Mouse (Mus musculus): Measurements from ENCODE around the gene Cdk11b.
"Not testable (repeated sequence)": the region's sequence is repeated elsewhere in the genome, so short reads cannot be mapped to it uniquely, and the experiment has no call there.

Gene Cdk11b

GRCm38 (mm10) chr4:155669598-155670075, 45.0 kb downstream of the Cdk11b start:
- DNase-seq, result no peak

GRCm38 (mm10) chr4:155670236-155670635, 45.6 kb downstream of the Cdk11b start:
- DNase-seq, result not testable (repeated sequence)

GRCm38 (mm10) chr4:155672082-155672481, 47.4 kb downstream of the Cdk11b start:
- no peak for DNase-seq

- DNase-seq, result no peak
Observed at GRCm38 (mm10) chr4:155675991-155676390, 51.3 kb downstream of the Cdk11b start.

- not testable (repeated sequence) for DNase-seq
Observed at GRCm38 (mm10) chr4:155683670-155684277, 59.1 kb downstream of the Cdk11b start.

GRCm38 (mm10) chr4:155687764-155688163, 63.1 kb downstream of the Cdk11b start:
- not testable (repeated sequence) for DNase-seq

- peak; percentile 43 for DNase-seq
Observed at GRCm38 (mm10) chr4:155690571-155691375, 66.1 kb downstream of the Cdk11b start.

GRCm38 (mm10) chr4:155692421-155692820, 67.8 kb downstream of the Cdk11b start:
- no peak for DNase-seq

- DNase-seq, result peak; percentile 83
Observed at GRCm38 (mm10) chr4:155694111-155694481, 69.4 kb downstream of the Cdk11b start, which contains the start of gene Fndc10. Gene Fndc10, plus strand, starts transcription at chr4:155694342.

GRCm38 (mm10) chr4:155694482-155695401, 70.1 kb downstream of the Cdk11b start:
- DNase-seq, result peak; percentile 82

GRCm38 (mm10) chr4:155695531-155696062, 70.9 kb downstream of the Cdk11b start:
- DNase-seq, result no peak

GRCm38 (mm10) chr4:155696261-155697255, 71.9 kb downstream of the Cdk11b start:
- DNase-seq, result no peak
